Mouse (Mus musculus): ENCODE data around the gene Eef2kmt.

The Eef2kmt gene

DNA sequence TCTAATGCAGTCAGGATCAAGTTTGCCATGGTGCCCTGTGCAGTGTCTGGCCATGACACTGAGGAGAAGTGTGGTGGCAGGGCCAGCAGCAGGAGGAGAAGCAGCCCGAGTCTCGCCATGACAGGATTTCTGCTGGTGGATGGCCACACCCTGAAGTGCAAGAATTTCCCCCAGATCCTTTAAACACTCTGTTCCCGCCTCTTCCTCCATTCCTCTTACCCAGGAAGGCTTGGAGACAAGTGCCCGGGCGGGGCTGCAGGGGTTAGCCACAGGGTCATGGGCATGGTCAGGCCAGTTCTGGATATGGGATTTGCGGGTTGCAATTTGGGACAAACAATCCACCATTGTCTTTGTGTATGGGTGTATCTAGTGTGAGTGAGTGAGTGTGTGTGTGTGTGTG, 33.6 kb downstream of the Eef2kmt start, which contains the start of gene AU021092:
AU021092 (minus strand) TSS at position 160 of the 400 bp plus-strand sequence.
- peak; percentile 35 for DNase-seq (ENCODE audit: low spot score)

DNA sequence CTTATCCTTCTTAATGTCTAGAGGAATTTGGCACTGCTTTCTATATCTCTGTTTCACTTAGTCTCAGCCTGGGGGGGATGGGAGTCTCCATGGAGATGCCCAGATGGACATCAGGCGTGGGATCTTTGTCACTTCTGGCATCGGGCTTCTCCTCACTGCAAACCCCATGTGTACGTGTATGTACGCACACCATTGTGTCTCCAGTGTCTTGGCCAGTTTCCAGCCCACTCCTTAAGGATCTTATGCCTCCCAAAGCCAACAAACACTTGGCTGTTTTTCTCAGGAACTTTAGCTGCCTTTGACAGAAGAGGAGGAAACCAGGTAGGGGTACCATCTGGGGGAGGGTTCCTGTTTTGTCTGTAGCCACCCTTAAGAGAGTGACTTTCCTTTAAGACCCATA, 34.4 kb downstream of the Eef2kmt start:
- no peak for DNase-seq (ENCODE audit: low spot score)

DNA sequence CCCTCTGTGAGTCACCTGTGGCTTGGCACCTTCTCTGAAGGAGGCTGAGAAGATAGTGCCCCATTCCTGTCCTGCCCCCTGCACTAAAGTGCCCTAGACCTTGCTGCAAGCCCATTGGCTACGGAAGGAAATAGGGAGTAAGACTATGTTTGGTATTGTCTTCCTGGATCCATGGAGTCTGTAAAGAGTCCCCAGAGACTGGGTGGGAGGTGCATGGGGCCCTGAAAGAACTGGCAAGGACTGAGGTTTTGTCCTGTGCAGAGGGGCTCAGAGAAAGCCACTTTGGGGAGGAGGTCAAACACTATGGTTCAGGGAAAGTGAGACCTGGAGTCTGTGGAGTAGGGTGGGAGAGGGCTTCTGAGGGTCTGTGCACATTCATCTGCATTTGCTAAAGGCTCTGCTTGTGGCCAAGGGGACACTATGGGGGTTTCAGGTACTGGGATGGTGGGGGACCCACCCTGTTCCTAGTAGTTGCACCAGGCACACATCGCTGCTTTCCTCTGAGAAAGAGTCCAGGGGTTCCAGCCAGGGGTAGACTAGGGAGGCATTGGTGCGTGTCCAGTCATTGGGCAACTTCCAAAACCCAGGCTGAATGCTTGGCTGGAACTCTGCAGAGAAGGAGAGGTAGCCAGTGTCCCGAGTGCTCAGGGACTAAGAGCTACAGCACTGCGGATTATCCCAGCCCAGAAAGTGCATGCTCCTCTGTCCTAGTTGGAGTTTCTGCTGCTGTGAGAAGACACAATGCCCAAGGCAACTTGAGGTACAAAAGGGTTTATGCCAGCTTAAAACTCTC, 38.2 kb downstream of the Eef2kmt start:
- no peak for DNase-seq (ENCODE audit: low spot score)

DNA sequence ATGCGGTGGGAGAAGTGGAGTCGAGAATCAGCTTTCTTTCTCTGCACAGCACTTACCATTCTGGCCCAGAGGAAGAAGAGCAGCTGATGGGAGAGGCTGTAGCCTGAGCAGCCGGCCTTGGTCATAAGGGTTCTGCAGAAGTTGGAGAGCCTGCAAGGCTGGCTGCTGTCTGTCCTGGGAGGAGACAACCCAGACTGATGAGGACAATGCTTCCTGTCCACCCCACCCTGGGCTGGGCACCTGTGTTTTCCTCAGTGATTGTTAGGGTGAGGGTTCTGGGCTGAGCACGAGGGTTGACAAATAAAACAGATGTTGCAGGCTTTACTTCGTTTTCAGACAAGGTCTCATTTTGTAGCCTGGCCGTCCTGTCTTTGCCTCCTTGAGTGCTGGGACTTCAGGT, 39.1 kb downstream of the Eef2kmt start:
- no peak for DNase-seq (ENCODE audit: low spot score)

DNA sequence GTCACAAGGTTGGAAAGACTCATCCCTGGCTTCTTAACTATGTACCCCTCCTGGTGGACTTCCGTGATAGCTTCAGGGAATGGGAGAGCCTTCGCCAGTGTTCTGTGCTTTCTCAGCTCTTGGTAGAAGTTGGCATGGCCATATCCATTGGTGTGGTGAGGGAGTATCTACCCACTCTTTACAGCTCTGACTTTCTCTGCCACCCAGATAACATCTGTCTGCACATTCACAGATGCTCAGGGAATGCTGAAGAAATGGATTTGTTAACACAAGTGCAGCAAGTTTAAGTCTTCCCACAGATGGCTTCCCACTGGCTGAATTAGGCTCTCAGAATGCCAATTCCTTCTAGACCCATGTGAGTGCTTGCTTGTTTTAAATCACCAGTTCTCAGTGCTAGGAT, 41.7 kb downstream of the Eef2kmt start:
- no peak for DNase-seq (ENCODE audit: low spot score)

DNA sequence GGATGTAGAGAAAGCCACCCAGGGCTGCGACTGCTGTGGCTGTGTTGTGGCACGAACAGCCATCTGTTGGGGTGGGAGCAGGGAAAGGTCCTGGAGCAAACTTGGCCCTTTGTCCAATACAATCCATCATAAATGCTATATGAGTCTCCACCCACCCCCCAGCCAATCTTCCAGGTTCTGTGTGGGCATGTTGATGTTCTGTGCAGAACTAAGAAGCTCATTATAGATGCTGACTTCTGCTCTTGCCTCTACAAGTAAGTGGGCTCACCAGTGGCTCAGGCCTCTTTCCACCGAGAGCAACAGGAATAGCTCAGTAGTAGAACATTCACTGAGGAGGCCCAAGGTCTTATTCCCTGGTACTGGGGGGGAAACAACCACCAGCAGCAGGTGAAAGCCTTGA, 43.6 kb downstream of the Eef2kmt start:
- DNase-seq (ENCODE audit: low spot score): no peak

DNA sequence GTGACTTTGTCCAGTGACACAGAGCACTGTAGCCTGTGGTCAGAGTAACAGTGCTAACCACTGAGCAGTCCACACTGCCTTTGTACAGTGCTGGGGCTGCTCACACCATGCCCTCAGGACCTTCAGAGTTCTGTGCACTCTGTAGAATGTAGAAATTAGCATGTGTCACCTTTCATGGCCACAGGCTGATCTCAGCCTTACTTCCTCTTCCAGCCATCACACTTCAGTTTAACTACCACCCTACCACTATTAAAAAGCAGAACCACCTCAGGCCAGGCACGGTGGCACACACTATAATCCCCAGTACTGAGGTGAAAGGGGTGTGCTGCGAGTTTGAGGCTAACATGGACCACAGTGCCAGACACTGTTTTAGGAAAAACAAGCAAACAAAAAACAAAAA, 45.4 kb downstream of the Eef2kmt start:
- DNase-seq (ENCODE audit: low spot score): no peak

DNA sequence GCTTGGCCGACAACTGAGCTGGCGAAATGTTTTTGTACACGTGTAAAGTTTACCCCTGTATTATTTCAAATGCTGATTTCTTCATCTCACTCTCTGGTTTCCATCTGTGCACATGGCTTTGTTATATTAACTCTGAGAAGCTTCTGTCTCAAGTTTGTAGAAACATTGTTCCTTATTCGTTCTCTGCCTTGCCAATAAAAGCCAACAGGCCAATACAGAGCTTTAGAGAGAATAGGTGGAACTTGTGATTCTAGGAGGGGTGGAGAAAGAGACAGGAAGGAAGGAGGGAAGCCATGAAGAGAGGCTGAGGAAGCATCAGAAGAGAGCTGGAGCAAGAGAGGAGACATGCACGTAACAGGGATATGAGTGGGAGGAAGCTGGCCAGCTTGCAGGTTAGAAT, 49.7 kb downstream of the Eef2kmt start:
- no peak for DNase-seq (ENCODE audit: low spot score)

DNA sequence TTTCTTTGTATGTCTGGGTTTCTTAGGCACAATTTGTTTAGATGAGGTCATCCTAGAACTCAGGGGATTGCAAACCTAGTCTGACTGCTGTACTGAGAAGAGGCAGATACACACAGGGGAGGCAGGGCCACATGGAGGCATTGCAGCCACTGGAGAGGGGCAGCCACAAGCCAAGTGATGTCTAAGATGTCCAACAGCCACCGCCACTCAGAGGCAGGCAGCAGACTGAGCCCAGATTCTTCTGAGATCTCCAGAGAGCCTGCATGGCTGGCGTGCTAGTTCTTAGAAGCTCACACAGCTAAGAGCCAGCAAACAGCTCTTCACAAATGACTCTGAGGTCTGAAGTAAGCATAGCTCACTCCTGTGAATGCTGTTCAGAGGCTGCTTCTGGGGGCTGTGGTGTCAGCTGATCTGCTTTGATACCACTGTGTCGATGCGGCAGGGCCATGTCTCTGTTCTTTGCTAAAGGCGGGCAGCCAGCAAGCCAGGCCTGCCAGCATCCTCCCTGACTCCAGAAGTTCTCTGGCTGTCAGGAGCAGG, 50.3 kb downstream of the Eef2kmt start:
- DNase-seq (ENCODE audit: low spot score): no peak

DNA sequence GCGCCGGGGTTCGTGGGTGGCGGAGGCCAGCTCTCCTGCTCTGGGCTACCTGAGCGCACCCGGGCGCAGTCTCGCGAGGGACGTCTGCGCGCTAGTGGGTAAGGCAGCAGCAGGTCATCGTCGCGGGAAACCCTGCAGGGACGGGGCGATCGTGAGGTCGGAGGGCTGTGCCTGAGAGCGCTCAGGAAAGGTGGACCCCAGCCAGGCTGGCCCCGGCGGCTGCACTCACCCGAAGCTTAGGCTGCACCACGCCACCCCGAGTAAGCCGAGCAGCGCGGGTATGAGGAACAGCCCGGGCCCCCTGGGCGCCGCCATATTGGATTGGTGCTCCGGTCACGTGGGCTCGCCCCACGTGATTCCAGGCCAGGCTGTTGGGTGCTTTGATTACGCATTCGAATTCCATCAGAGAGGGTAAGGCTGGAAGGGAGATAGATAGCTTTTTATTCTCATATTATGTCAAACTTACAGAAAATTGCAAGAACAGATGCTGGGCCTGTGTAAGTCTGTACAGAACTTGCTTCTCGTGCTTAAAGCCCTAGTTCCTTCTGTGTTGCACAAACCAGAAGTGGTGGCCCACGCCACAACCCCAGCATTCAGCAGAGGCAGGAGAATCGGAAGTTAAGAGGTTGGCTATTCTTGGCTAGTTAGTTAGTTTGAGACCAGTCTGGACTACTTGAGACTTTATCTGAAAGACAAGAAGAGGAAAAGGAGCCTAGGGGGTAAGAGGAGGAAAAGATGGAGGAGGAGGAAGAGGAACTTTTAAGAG, 51.9 kb downstream of the Eef2kmt start, which contains the start of gene Nagpa:
Nagpa (minus strand) TSS at position 345 of the 766 bp plus-strand sequence.
- DNase-seq (ENCODE audit: low spot score): peak; percentile 68

DNA sequence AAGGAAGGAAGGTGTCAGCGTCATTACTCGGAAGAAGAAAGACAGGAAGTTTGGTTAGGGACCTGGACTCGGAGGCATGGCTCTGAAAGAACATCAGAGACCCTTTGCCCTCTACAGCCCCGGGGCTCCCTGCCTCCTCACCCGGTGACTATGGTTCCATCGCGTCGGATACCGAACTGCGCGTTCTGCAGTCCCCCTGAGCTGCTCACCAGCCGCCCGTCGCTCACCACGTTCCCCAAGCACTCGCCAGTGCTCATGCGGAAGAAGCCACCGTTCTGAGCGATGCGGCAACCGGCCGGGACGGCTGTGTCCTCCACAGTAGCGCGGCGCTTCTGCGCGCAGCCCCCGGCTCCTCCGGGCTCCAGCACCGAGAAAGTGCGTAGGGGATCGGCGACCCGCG, 52.6 kb downstream of the Eef2kmt start:
- DNase-seq (ENCODE audit: low spot score): no peak

DNA sequence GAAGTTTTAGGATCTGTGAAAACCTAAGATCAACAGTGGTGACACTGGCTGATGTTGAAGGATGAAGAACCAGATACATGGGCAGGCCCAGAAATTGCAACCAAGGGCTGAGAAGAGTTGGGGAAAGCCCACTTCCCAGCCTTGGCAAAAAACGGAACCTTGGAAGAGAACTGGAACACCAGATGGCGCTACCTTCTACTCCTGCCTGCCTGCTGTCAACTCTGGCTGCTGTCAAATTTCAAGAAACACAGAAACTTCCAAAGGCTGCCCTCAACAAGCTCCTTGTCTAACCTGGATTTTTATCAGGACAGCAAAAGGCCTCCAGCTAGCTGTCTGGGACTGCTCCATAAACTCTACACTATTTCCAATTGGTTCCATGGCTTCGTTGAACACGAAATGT, 53.1 kb downstream of the Eef2kmt start:
- no peak for DNase-seq (ENCODE audit: low spot score)

DNA sequence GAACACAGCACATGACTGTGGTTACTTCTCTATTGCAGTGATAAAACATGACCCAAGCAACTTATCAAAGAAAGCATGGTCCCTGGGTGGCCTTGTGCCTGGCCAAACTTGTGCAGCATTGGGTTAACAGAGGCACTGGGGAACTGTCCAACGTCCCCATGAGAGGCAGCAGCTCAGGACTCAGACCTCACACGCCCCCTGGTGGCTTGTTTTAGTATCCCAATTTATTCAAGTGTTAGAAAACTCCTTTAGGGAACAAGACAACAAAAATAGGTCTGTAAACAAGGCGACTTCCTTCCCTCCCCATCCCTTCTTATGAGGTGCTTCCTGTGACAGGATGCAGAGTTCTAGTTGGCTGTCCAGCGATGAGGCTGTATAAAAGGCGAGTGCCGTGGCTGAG, 60.7 kb downstream of the Eef2kmt start:
- no peak for DNase-seq (ENCODE audit: low spot score)
